Mouse (Mus musculus) testis, adult 2 months (tissue): ENCODE measurements around the gene Cdkl1.

Source experiments
- CTCF ChIP-seq: fragments of 200-500 bp; IDR thresholded peaks from 2 replicates; pipeline ENCODE4 v1.5.1; 2012; ENCODE audit warnings: low read depth, mild to moderate bottlenecking, inconsistent platforms, low read length, moderate library complexity; ENCODE audit not compliant: control insufficient read depth, insufficient read depth, insufficient replicate concordance
- POLR2A ChIP-seq: fragments of 200-500 bp; IDR thresholded peaks from 2 replicates; pipeline ENCODE4 v1.6.1; 2012; ENCODE audit warnings: low read depth, mild to moderate bottlenecking, inconsistent platforms, low read length, moderate library complexity; ENCODE audit not compliant: control insufficient read depth

DNA sequence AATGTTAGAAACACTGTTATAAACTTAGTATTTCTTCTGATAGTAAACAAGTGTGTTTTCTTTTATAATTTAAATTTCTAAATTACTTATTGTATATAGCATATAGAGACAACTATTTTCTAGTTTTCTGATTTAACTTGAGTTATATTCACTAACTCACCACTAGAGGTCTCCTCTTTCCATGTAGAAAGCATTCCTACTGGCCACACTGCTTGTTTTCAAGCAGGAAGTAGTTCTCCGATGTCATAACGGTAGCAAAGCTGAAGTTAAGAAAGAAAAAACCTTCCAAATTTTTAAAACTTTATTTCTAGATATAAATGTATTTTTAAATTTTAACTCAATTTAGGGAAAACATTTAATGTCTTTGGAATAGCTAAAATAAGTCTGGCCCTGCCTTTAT lies 57.5 kb downstream of the Cdkl1 start:
- TF ChIP-seq CTCF (no peak), POLR2A (no peak)
